ENCODE assay signal across 24 mouse cellular contexts in genomic region chr9:56618660-56619059, GRCm38 (mm10).
"Had no signal": no experiment of that assay in that cellular context is flagged by ENCODE, and none has a peak within 500 bp of the region (broad histone marks: within the 10 kb centered on the region; RNA-seq: fewer than 3 reads in every experiment).

No protein-coding gene starts in this region.

- H3K36me3 ChIP-seq: heart, embryonic 13.5 days; heart, embryonic 15.5 days had no signal

- H3K4me2 ChIP-seq: heart, embryonic 11.5 days; heart, embryonic 13.5 days; heart, embryonic 15.5 days; hindbrain, embryonic 13.5 days; hindbrain, embryonic 15.5 days; kidney, embryonic 15.5 days; limb, embryonic 13.5 days had no signal

- H3K9ac ChIP-seq: forebrain, postnatal 0 days; heart, embryonic 13.5 days; heart, embryonic 15.5 days; hindbrain, embryonic 13.5 days; hindbrain, embryonic 15.5 days; kidney, embryonic 15.5 days; limb, embryonic 13.5 days had no signal

- H3K4me3 ChIP-seq: heart, adult 2 months; heart, embryonic 13.5 days; heart, embryonic 15.5 days; hindbrain, embryonic 13.5 days; hindbrain, embryonic 15.5 days; kidney, embryonic 15.5 days; limb, embryonic 13.5 days had no signal

- ATAC-seq: forebrain, postnatal 0 days; hindbrain, postnatal 0 days; intestine, embryonic 16.5 days had no signal

- H3K27ac ChIP-seq: heart, adult 2 months; heart, embryonic 13.5 days; heart, embryonic 15.5 days; hindbrain, embryonic 13.5 days; hindbrain, embryonic 15.5 days; hindbrain, postnatal 0 days; kidney, embryonic 15.5 days; kidney, postnatal 0 days; limb, embryonic 13.5 days had no signal

- DNase-seq: forebrain, postnatal 0 days; gastrocnemius, postnatal 14 days; gastrocnemius, postnatal 36 days; heart, adult 2 months; heart, postnatal 14 days; heart, postnatal 36 days; kidney, adult 11 months; kidney, adult 2 months; kidney, adult 9 months; kidney, postnatal 14 days; kidney, postnatal 36 days; layer of hippocampus, adult 9-11 months; layer of hippocampus, postnatal 36 days; left cerebral cortex, postnatal 4 days had no signal

- H3K9me3 ChIP-seq: heart, embryonic 13.5 days; heart, embryonic 15.5 days; hindbrain, embryonic 13.5 days; hindbrain, embryonic 15.5 days; kidney, embryonic 15.5 days; limb, embryonic 13.5 days had no signal
